Mouse (Mus musculus) neural tube, embryonic 15.5 days (tissue): ENCODE measurements around the gene Rpgrip1l. TPM values are rescaled to one million over a fixed set of nuclear protein-coding genes. Genes with fewer than 3 reads are reported as not detected.

Experiments
- ATAC-seq: fragments of 200-750 bp; cut with Nextera tagmentation; 2 replicates; pipeline ENCODE4 v1.8.0; 2017; ENCODE audit warnings: mild to moderate bottlenecking, moderate TSS enrichment, moderate library complexity; ENCODE audit not compliant: low FRiP score
- H3K27ac ChIP-seq: fragments of 300-500 bp; sonication (generic); replicated peaks from 2 replicates; pipeline ENCODE4 v1.5.1; 2015; ENCODE audit warnings: mild to moderate bottlenecking, inconsistent platforms
- H3K27me3 ChIP-seq: fragments of 300-500 bp; sonication (generic); replicated peaks from 2 replicates; pipeline ENCODE4 v1.6.1; 2015; ENCODE audit warnings: inconsistent platforms
- H3K36me3 ChIP-seq: fragments of 300-500 bp; sonication (generic); 2 replicates; pipeline ENCODE4 v1.6.1; 2015; ENCODE audit warnings: inconsistent platforms
- H3K4me1 ChIP-seq: fragments of 300-500 bp; sonication (generic); 2 replicates; pipeline ENCODE4 v1.6.1; 2015; ENCODE audit warnings: inconsistent platforms
- H3K4me2 ChIP-seq: fragments of 300-500 bp; sonication (generic); 2 replicates; pipeline ENCODE4 v1.6.1; 2015; ENCODE audit warnings: inconsistent platforms, mild to moderate bottlenecking, moderate library complexity
- H3K4me3 ChIP-seq: fragments of 300-500 bp; sonication (generic); replicated peaks from 2 replicates; pipeline ENCODE4 v1.5.1; 2015; ENCODE audit warnings: mild to moderate bottlenecking, inconsistent platforms
- H3K9ac ChIP-seq: fragments of 300-500 bp; sonication (generic); replicated peaks from 2 replicates; pipeline ENCODE4 v1.6.1; 2015; ENCODE audit warnings: mild to moderate bottlenecking, inconsistent platforms
- H3K9me3 ChIP-seq: fragments of 300-500 bp; sonication (generic); replicated peaks from 2 replicates; pipeline ENCODE4 v1.6.1; 2016; ENCODE audit warnings: inconsistent platforms
- WGBS: fragments of 180-500 bp; shearing (Covaris S2); methylation state at CpG from one replicate; pipeline ENCODE4 v1.1.7; 2015; ENCODE audit warnings: mixed read lengths; 5-methylcytosine and 5-hydroxymethylcytosine counted together
- polyA plus RNA-seq: library from polyadenylated mRNA; unstranded; fragments of >200 nt; fragmentation: Nextera tagmentation; extraction: Ambion mirVana; gene quantifications from 2 replicates; pipeline ENCODE4 v1.2.1, GENCODE M21; 2015

Rpgrip1l gene
- polyA plus RNA-seq, 1 experiment from 2014 or later = 10.5 TPM

DNA sequence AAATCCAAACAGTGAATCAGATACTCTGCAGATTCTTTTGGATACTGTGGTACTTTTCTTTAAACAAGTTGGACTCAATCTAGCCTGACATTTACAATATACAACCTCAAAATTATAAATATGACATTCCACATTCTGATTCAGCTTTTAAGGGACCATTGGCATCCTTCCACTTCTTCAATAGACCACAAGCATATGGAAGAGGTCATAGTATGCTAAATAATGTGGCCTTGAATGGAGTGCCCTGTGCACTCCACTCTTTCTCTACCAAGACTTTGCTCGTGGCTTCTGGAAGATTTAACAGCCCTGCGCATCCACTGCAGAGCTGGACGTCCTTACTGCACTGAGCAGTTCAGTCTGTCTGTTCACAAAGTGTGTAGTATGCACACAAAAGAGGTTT, 49.1 kb downstream of the Rpgrip1l start:
- H3K9ac ChIP-seq = no peak overlapping the region
- H3K36me3 ChIP-seq = peaks cover 12% of the 10 kb centered on the region; the same call in 1 of the 2 replicates
- no peak overlapping the region for H3K4me3 ChIP-seq
- H3K27me3 ChIP-seq = no peaks in the 10 kb centered on the region
- H3K9me3 ChIP-seq = no peaks in the 10 kb centered on the region
- H3K27ac ChIP-seq = no peak overlapping the region
- H3K4me1 ChIP-seq = no peaks in the 10 kb centered on the region
- 83% methylated on average over 3 of the region's 3 CpGs for WGBS
- H3K4me2 ChIP-seq = no peak overlapping the region
- ATAC-seq = no peak

DNA sequence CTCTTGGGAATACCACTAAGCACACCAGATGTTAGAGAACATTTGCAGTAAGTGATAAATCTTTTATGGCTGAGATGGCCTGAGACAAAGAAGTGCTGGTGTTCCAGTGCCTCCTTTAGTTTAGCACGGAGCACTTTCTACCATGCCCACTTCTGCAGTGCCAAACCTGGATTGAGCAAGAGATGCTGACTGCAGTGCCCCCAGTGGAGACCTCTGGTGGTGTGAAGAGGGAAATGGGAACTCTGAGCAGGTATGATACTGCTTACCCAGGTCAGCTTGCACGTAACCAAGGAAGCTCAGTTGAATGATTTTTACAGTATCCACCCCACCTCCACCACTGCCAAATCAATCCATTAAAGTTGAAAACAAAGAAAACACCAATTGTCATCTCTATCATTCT, 51.5 kb downstream of the Rpgrip1l start:
- 60% methylated on average over 2 of the region's 2 CpGs for WGBS
- peaks cover 3% of the 10 kb centered on the region; the same call in 1 of the 2 replicates for H3K36me3 ChIP-seq
- no peaks in the 10 kb centered on the region for H3K9me3 ChIP-seq
- H3K4me1 ChIP-seq = no peaks in the 10 kb centered on the region
- H3K27me3 ChIP-seq = no peaks in the 10 kb centered on the region
- H3K9ac ChIP-seq = no peak overlapping the region
- H3K27ac ChIP-seq = no peak overlapping the region
- no peak overlapping the region for H3K4me3 ChIP-seq
- ATAC-seq = no peak
- H3K4me2 ChIP-seq = no peak overlapping the region

DNA sequence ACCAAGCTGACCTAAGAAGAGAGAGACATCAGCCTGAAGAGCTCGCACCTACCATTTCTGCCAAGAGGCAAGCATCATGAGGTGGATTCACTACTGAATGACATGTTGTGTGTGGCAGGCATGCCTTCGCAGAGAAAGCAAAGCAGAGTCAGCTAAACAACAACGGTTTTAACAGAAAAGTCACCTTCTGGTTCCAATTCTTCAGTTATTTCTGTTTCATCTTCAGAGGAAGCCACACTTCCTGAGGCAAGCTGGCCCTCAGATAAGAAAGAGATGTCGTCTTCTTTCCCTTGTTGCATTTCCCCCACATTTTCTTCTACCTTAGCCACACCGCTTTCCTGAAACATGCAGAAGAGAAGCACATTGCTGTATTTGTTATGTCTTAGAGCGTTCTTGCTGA, 62.1 kb downstream of the Rpgrip1l start:
- 93% methylated on average over 6 of the region's 6 CpGs for WGBS
- no peak for ATAC-seq

DNA sequence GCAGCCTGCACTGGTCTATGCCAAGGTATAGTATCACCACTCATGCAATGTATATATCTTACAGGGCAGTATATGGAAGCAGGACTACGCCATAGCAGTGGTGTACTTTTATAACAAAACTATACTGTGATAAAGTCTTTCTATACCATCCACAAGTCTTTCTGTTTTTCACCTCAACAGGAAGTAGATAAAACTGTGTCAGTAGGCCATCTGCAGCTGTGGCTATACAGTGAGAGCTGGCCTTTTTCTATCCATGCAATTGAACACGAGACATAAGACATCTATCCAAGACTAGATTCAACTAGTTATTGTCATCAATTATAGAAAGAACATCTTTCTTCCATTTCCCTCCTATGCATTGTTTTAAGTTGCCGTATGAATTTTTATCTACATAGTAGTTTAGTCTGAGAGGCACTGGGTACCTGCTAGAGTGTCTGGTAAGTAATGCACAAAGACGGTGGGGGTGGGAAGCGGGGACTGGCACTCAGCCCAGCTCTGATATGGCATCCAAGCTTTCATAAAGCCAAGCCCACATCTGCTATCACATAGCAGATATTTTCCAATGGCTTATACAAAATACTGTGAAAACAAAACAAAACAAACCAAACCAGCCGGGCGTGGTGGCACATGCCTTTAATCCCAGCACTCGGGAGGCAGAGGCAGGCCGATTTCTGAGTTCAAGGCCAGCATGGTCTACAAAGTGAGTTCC, 63.1 kb downstream of the Rpgrip1l start:
- WGBS = 94% methylated on average over 9 of the region's 9 CpGs
- Histone ChIP-seq H3K4me3 (no peak overlapping the region), H3K4me2 (no peak overlapping the region), H3K4me1 (no peaks in the 10 kb centered on the region), H3K27me3 (no peaks in the 10 kb centered on the region), H3K27ac (no peak overlapping the region), H3K9ac (no peak overlapping the region), H3K9me3 (no peaks in the 10 kb centered on the region), H3K36me3 (0 out of 2 replicates have a peak, but pooled peaks cover 4% of the 10 kb centered on the region)
- ATAC-seq = no peak

More for the DNA sequence above, 62.1 kb downstream of the Rpgrip1l start:
- H3K4me2 ChIP-seq = no peak overlapping the region
- no peaks in the 10 kb centered on the region for H3K4me1 ChIP-seq
- no peak overlapping the region for H3K27ac ChIP-seq
- no peaks in the 10 kb centered on the region for H3K27me3 ChIP-seq
- H3K36me3 ChIP-seq = 0 out of 2 replicates have a peak, but pooled peaks cover 4% of the 10 kb centered on the region
- H3K9me3 ChIP-seq = no peaks in the 10 kb centered on the region
- no peak overlapping the region for H3K9ac ChIP-seq
- no peak overlapping the region for H3K4me3 ChIP-seq

DNA sequence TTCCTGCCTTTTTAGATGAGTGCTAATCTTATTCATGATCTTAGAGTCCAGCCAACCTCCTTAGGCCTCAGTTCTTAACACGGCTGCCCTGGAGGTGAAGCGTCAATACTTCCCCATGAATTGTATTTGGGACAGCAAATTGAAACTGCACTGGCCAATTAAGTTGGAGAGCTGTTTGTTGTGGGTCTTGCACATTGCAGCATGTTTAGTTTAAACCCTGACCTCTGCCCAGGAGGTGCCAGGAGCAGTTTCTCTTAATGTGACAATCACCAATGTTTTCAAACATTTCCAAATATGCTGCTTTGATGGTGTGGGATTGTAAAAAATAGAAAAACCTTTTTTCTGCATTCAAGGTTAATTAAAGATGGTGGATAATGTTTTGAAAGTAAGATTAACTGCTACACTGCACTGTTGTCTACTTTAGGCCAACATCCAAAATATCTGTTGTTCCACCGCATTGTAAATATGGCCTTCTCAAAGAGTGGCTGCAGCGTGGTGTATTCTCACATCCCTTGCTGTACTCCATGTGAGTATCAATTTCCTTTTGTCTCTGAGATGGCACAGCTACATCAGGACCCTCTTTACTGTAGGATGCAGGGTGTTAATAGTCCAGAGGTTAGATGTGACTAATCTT, 67.1 kb downstream of the Rpgrip1l start:
- H3K9ac ChIP-seq = no peak overlapping the region

DNA sequence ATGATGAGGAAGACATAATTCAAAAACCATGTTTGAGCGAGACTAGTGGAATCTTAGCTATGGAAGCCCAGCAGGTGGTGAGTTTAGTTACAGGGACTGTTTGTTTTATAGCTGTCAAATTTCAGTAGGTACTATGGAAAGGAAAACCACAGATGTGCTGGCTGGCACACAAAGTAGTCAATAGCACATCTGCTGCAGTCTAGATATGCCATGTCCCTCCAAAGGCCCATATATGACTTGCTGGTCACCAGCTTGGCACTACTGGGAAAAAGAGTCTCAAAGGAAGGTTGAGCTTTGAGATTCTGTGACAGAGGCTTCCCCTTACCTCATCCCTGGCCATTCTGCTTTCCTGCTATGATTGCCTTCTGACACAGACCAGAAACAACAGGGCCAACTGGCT, 70.3 kb downstream of the Rpgrip1l start:
- no peak overlapping the region for H3K27ac ChIP-seq
- H3K36me3 ChIP-seq = 0 out of 2 replicates have a peak, but pooled peaks cover 3% of the 10 kb centered on the region
- H3K27me3 ChIP-seq = no peaks in the 10 kb centered on the region
- H3K4me1 ChIP-seq = no peaks in the 10 kb centered on the region
- H3K9ac ChIP-seq = no peak overlapping the region
- no peak overlapping the region for H3K4me2 ChIP-seq
- no peak for ATAC-seq
- H3K9me3 ChIP-seq = no peaks in the 10 kb centered on the region
- H3K4me3 ChIP-seq = no peak overlapping the region
- WGBS = 61% methylated on average over 1 of the region's 1 CpGs

More for the DNA sequence above, 67.1 kb downstream of the Rpgrip1l start:
- 83% methylated on average over 4 of the region's 4 CpGs for WGBS
- Histone ChIP-seq H3K9me3 (no peaks in the 10 kb centered on the region), H3K36me3 (0 out of 2 replicates have a peak, but pooled peaks cover 4% of the 10 kb centered on the region), H3K4me1 (no peaks in the 10 kb centered on the region), H3K27me3 (no peaks in the 10 kb centered on the region), H3K4me3 (no peak overlapping the region), H3K4me2 (no peak overlapping the region), H3K27ac (no peak overlapping the region)
- no peak for ATAC-seq

DNA sequence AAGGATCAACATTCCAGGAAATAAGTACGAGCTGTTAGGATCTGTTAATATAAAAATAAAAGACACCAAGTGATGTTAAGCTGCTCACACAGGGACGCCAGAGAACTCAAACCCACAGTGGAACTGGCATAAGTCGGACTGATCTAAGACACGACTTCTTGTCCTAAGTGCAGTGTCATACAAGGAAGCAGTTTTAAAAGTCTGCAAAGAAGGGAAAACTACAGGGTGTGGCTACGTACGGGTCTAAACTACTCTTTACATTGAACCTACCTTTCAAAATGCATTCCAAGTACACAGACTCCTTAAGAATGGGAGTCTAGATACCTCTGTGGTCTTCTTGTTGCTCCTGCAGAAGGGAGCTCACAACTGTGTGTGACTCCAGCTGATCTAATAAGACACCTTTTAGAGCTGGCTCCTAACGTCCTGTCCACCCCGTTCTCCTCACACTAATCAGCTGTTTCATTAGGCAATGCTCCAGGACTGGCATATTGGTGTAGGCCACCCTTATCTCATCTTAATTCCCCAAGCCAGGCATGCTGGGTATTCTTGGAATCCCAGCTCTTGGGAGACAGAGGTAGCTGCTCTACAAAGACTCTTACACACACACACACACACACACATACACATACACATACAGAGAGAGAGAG, 71.1 kb downstream of the Rpgrip1l start:
- no peaks in the 10 kb centered on the region for H3K36me3 ChIP-seq
- no peaks in the 10 kb centered on the region for H3K27me3 ChIP-seq
- no peak for ATAC-seq
- H3K4me2 ChIP-seq = no peak overlapping the region
- no peaks in the 10 kb centered on the region for H3K4me1 ChIP-seq
- H3K4me3 ChIP-seq = no peak overlapping the region
- 80% methylated on average over 8 of the region's 8 CpGs for WGBS
- no peak overlapping the region for H3K9ac ChIP-seq
- H3K27ac ChIP-seq = no peak overlapping the region
- no peaks in the 10 kb centered on the region for H3K9me3 ChIP-seq

DNA sequence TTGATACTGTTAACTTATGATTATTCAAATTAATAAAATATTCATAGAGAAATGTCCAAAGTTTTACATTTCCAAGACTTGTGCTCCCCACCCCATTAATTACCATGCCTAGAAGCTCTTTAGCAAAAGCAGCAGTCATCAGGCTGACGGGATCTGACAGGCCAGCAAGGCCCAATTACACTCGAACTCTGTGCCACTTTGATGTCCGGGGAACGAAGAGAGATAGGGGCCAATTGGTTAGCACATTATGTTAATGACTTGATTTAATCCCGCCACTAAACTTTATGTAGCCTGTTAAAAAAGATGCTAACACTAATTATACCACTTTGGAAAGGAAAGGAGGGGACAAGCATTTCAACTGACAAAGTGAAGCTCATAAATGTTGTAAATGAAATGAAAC, 71.7 kb downstream of the Rpgrip1l start:
- WGBS = 53% methylated on average over 5 of the region's 5 CpGs
- H3K27ac ChIP-seq = no peak overlapping the region
- no peaks in the 10 kb centered on the region for H3K36me3 ChIP-seq
- H3K4me1 ChIP-seq = no peaks in the 10 kb centered on the region
- H3K4me3 ChIP-seq = no peak overlapping the region
- H3K9ac ChIP-seq = no peak overlapping the region
- no peak overlapping the region for H3K4me2 ChIP-seq
- H3K9me3 ChIP-seq = no peaks in the 10 kb centered on the region
- ATAC-seq = no peak
- no peaks in the 10 kb centered on the region for H3K27me3 ChIP-seq

DNA sequence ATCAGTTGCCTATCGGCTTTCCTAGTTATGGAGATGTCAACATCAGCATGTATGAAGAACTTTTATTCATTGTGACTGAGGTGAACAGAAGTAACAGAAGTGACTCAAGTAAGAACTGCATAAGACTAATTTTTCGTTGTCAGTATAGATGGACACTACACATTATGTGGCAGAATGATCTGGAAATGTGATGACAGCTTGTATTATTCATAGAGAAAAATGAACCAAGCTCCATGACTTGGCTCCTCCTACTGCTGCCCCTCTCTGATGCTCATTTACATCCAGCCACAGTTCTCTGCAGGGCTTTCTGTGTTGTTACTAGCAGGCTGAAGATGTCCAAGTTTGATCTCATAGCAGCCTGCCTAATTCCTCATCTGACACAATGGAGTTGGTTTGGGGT, 75.9 kb downstream of the Rpgrip1l start:
- H3K4me1 ChIP-seq = no peaks in the 10 kb centered on the region
- no peak overlapping the region for H3K4me2 ChIP-seq
- no peak overlapping the region for H3K9ac ChIP-seq
- H3K4me3 ChIP-seq = no peak overlapping the region
- no peak for ATAC-seq
- 75% methylated on average over 2 of the region's 2 CpGs for WGBS
- H3K36me3 ChIP-seq = 0 out of 2 replicates have a peak, but pooled peaks cover 1% of the 10 kb centered on the region
- no peaks in the 10 kb centered on the region for H3K9me3 ChIP-seq
- no peak overlapping the region for H3K27ac ChIP-seq
- H3K27me3 ChIP-seq = no peaks in the 10 kb centered on the region

DNA sequence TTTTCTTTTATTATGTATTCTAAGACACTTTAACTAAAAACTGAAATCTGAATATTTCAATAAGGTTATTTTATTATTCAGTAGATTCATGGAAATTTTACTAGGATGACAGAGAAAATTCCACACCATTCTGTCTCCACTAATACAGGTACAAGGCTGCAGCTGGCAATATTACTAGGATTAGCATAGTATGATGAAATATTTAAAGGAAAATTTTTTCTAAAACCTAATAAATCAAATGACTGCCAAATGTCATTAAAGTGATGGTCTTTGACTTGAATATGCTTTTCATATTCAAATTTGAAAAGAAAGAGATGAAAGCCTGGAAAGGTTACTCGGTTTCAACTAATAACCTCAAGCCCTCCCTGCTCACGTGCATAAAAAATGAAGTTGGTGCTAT, 79.0 kb downstream of the Rpgrip1l start:
- Histone ChIP-seq H3K9me3 (no peaks in the 10 kb centered on the region), H3K9ac (no peak overlapping the region), H3K36me3 (0 out of 2 replicates have a peak, but pooled peaks cover 6% of the 10 kb centered on the region), H3K27ac (no peak overlapping the region), H3K4me1 (no peaks in the 10 kb centered on the region), H3K4me2 (no peak overlapping the region), H3K27me3 (no peaks in the 10 kb centered on the region), H3K4me3 (no peak overlapping the region)
- 49% methylated on average over 2 of the region's 2 CpGs for WGBS
- no peak for ATAC-seq

DNA sequence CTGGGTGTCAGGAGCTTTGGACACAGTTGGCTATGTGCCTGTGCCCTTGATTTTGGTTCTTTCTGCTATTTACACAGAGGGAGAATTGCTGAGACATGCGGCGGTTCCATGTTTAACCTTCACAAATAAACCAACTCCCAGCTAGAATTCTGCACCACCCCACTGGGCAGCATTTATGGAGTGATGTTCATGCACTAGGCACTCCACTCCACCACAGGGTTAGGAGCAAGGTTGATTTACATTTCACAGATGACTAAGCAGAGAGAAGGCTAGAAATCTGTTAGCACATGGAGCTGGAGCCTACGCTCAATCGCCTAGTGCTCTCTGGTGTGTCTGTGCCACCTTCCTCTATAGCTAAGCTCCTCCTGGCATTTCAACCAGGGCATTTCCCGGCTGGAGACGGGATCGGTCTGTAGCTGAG, 85.6 kb downstream of the Rpgrip1l start:
- Histone ChIP-seq H3K4me2 (no peak overlapping the region), H3K4me3 (no peak overlapping the region), H3K9me3 (no peaks in the 10 kb centered on the region), H3K9ac (no peak overlapping the region), H3K36me3 (0 out of 2 replicates have a peak, but pooled peaks cover 6% of the 10 kb centered on the region), H3K27me3 (no peaks in the 10 kb centered on the region), H3K4me1 (no peaks in the 10 kb centered on the region), H3K27ac (no peak overlapping the region)
- no peak for ATAC-seq
- WGBS = 82% methylated on average over 7 of the region's 7 CpGs

DNA sequence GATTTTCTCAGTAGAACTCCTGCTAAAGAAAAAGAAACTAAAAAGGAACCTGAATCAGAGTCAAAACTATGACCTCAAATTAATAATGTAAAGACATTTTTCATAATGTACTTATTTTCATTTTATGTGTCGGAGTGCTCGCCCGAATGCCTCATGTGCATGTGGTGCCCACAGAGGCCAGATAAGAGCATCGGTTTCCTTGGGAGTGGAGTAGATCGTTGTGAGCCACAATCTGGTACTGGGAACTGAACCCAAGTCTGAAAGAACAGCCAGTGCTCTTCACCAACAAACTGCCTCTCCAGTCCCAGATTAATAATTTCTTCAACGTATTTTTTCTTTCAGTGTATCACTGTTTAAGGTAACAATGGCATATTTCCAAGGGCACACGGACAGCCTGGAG, 88.8 kb downstream of the Rpgrip1l start:
- Histone ChIP-seq H3K4me3 (no peak overlapping the region), H3K4me2 (no peak overlapping the region), H3K9ac (no peak overlapping the region), H3K27ac (no peak overlapping the region), H3K9me3 (no peaks in the 10 kb centered on the region), H3K27me3 (no peaks in the 10 kb centered on the region), H3K4me1 (no peaks in the 10 kb centered on the region), H3K36me3 (no peaks in the 10 kb centered on the region)
- no peak for ATAC-seq
- 90% methylated on average over 7 of the region's 7 CpGs for WGBS
